Mouse (Mus musculus) megakaryocyte, adult 5-6 weeks (primary cell): ENCODE measurements around the gene Nnat. TPM values are rescaled to one million over a fixed set of nuclear protein-coding genes. Genes with fewer than 3 reads are reported as not detected.
A peak's percentile ranks its signal among the peaks of the same experiment; 100 is the strongest.

Source experiments
- ATAC-seq: 2 replicates; pipeline ENCODE4 v1.8.0; 2016; ENCODE audit warnings: mild to moderate bottlenecking, inconsistent platforms; ENCODE audit not compliant: poor library complexity, severe bottlenecking
- total RNA-seq, 2 experiments: library from RNA; stranded (forward) in 1 of 2; stranded (reverse) in 1 of 2; fragments of 153-499, 151-499 nt in 1 of 2; fragments of 221-1000, 200-1000 nt in 1 of 2; gene quantifications; 2 replicates each; pipeline versions ENCODE4 v1.2.3 to v1.2.4; 2015 to 2017

The Nnat gene
- total RNA-seq (2015) (not detected in 2 replicates), total RNA-seq (2017) (not detected in 2 replicates)

GRCm38 (mm10) chr2:157559858-157560257 is at the start of gene Nnat:
Gene Nnat, plus strand, starts transcription at chr2:157560078.
- ATAC-seq = no peak

GRCm38 (mm10) chr2:157512859-157513258 is 47.0 kb upstream of the Nnat start:
- ATAC-seq = no peak

- ATAC-seq = peak; percentile 47; the same call in 1 of the 2 replicates
These were observed 46.1 kb upstream of the Nnat start for GRCm38 (mm10) chr2:157513737-157514208.

GRCm38 (mm10) chr2:157514353-157514752 is 45.5 kb upstream of the Nnat start:
- no peak for ATAC-seq

GRCm38 (mm10) chr2:157517526-157517925 is 42.4 kb upstream of the Nnat start:
- ATAC-seq = no peak

- no peak for ATAC-seq
These were observed 41.4 kb upstream of the Nnat start for GRCm38 (mm10) chr2:157518451-157518850.

- no peak for ATAC-seq
These were observed 40.4 kb upstream of the Nnat start for GRCm38 (mm10) chr2:157519452-157519851.

- no peak for ATAC-seq
These were observed 39.4 kb upstream of the Nnat start for GRCm38 (mm10) chr2:157520496-157520895.

GRCm38 (mm10) chr2:157522556-157522955 is 37.3 kb upstream of the Nnat start:
- no peak for ATAC-seq

- ATAC-seq = no peak
These were observed 29.6 kb upstream of the Nnat start for GRCm38 (mm10) chr2:157530056-157530955.

- ATAC-seq = no peak
These were observed 28.0 kb upstream of the Nnat start for GRCm38 (mm10) chr2:157531681-157532426.

- no peak for ATAC-seq
These were observed 25.7 kb upstream of the Nnat start for GRCm38 (mm10) chr2:157534163-157534562.

GRCm38 (mm10) chr2:157536476-157537081 is 23.3 kb upstream of the Nnat start:
- no peak for ATAC-seq

GRCm38 (mm10) chr2:157537118-157537517 is 22.8 kb upstream of the Nnat start:
- ATAC-seq = no peak

- no peak for ATAC-seq
These were observed 19.6 kb upstream of the Nnat start for GRCm38 (mm10) chr2:157540073-157540952.

GRCm38 (mm10) chr2:157540953-157541569 is 18.8 kb upstream of the Nnat start:
- no peak for ATAC-seq

- no peak for ATAC-seq
These were observed 18.2 kb upstream of the Nnat start for GRCm38 (mm10) chr2:157541631-157542030.

- ATAC-seq = no peak
These were observed 17.5 kb upstream of the Nnat start for GRCm38 (mm10) chr2:157542415-157542814.

- no peak for ATAC-seq
These were observed 15.5 kb upstream of the Nnat start for GRCm38 (mm10) chr2:157544333-157544888.
